Mouse (Mus musculus): ENCODE measurements around the gene Hoxa11.

Gene Hoxa11

GRCm38 (mm10) chr6:52206882-52207683 is 38.5 kb downstream of the Hoxa11 start:
- no peak for DNase-seq (ENCODE audit: low spot score)

- no peak for DNase-seq (ENCODE audit: low spot score)
These were observed 39.7 kb downstream of the Hoxa11 start for GRCm38 (mm10) chr6:52205638-52206621.

GRCm38 (mm10) chr6:52205221-52205620 is 40.4 kb downstream of the Hoxa11 start:
- DNase-seq (ENCODE audit: low spot score), result no peak

GRCm38 (mm10) chr6:52204050-52204752 is 41.4 kb downstream of the Hoxa11 start, which contains the start of gene Hoxa5:
Gene Hoxa5, minus strand, starts transcription at chr6:52204587.
- DNase-seq (ENCODE audit: low spot score), result peak; percentile 80

GRCm38 (mm10) chr6:52203371-52204049 is 42.1 kb downstream of the Hoxa11 start:
- no peak for DNase-seq (ENCODE audit: low spot score)

- no peak for DNase-seq (ENCODE audit: low spot score)
These were observed 42.6 kb downstream of the Hoxa11 start for GRCm38 (mm10) chr6:52203121-52203370.

- DNase-seq (ENCODE audit: low spot score), result no peak
These were observed 43.1 kb downstream of the Hoxa11 start for GRCm38 (mm10) chr6:52202362-52203120.

GRCm38 (mm10) chr6:52201269-52201668 is 44.3 kb downstream of the Hoxa11 start:
- DNase-seq (ENCODE audit: low spot score), result no peak

- no peak for DNase-seq (ENCODE audit: low spot score)
These were observed 44.8 kb downstream of the Hoxa11 start for GRCm38 (mm10) chr6:52200751-52201250.

- DNase-seq (ENCODE audit: low spot score), result no peak
These were observed 45.4 kb downstream of the Hoxa11 start for GRCm38 (mm10) chr6:52200073-52200750.

- DNase-seq (ENCODE audit: low spot score), result no peak
These were observed 48.3 kb downstream of the Hoxa11 start for GRCm38 (mm10) chr6:52197271-52197670.

GRCm38 (mm10) chr6:52196811-52197210 is 48.8 kb downstream of the Hoxa11 start:
- no peak for DNase-seq (ENCODE audit: low spot score)

GRCm38 (mm10) chr6:52194690-52195089 is 50.9 kb downstream of the Hoxa11 start:
- no peak for DNase-seq (ENCODE audit: low spot score)

Data from urinary bladder, postnatal 25 days (tissue).